Mouse (Mus musculus) midbrain, embryonic 16.5 days (tissue): ENCODE data around the gene Fhdc1. TPM values are rescaled to one million over a fixed set of nuclear protein-coding genes. Genes with fewer than 3 reads are reported as not detected.

Experiments
- ATAC-seq: fragments of 200-750 bp; cut with Nextera tagmentation; 2 replicates; pipeline ENCODE4 v1.8.0; 2017; ENCODE audit warnings: moderate TSS enrichment
- H3K27ac ChIP-seq: fragments of 300-500 bp; sonication (generic); 2 replicates; pipeline ENCODE4 v1.5.1; 2014; ENCODE audit warnings: mild to moderate bottlenecking, low read length, mixed read lengths
- H3K27me3 ChIP-seq: fragments of 300-500 bp; sonication (generic); 2 replicates; pipeline ENCODE4 v1.6.1; 2014; ENCODE audit warnings: low read depth, low read length, mixed read lengths; ENCODE audit not compliant: control insufficient read depth, insufficient read depth
- H3K36me3 ChIP-seq: fragments of 300-500 bp; sonication (generic); 2 replicates; pipeline ENCODE4 v1.6.1; 2014; ENCODE audit warnings: mild to moderate bottlenecking, low read length, moderate library complexity, mixed read lengths; ENCODE audit not compliant: control insufficient read depth, insufficient read depth
- H3K4me1 ChIP-seq: fragments of 300-500 bp; sonication (generic); 2 replicates; pipeline ENCODE4 v1.6.1; 2014; ENCODE audit warnings: mild to moderate bottlenecking, low read length, mixed read lengths; ENCODE audit not compliant: control insufficient read depth, insufficient read depth
- H3K4me2 ChIP-seq: fragments of 300-500 bp; sonication (generic); 2 replicates; pipeline ENCODE4 v1.6.1; 2014; ENCODE audit warnings: mild to moderate bottlenecking, low read length, mixed read lengths
- H3K4me3 ChIP-seq: fragments of 300-500 bp; sonication (generic); 2 replicates; pipeline ENCODE4 v1.5.1; 2014; ENCODE audit warnings: low read depth, mild to moderate bottlenecking, low read length, moderate library complexity, mixed read lengths
- H3K9ac ChIP-seq: fragments of 300-500 bp; sonication (generic); 2 replicates; pipeline ENCODE4 v1.6.1; 2014; ENCODE audit warnings: low read depth, low read length, mixed read lengths
- H3K9me3 ChIP-seq: fragments of 300-500 bp; sonication (generic); replicated peaks from 2 replicates; pipeline ENCODE4 v1.6.1; 2014; ENCODE audit warnings: mild to moderate bottlenecking, low read length, mixed read lengths; ENCODE audit not compliant: control insufficient read depth, poor library complexity, severe bottlenecking
- WGBS: fragments of 180-500 bp; shearing (Covaris S2); extraction: QIAGEN DNeasy Blood & Tissue Kit; methylation state at CpG from one replicate; pipeline ENCODE4 v1.1.7; 2014; 5-methylcytosine and 5-hydroxymethylcytosine counted together
- polyA plus RNA-seq: library from polyadenylated mRNA; unstranded; fragments of >200 nt; fragmentation: Nextera tagmentation; extraction: Ambion mirVana; gene quantifications from 2 replicates; pipeline ENCODE4 v1.2.1, GENCODE M21; 2015

Gene Fhdc1
- polyA plus RNA-seq, 1 experiment from 2014 or later = 3.5 TPM

- no peak for ATAC-seq
- H3K9me3 ChIP-seq = no peaks in the 10 kb centered on the region
- H3K27me3 ChIP-seq = no peaks in the 10 kb centered on the region
- 89% methylated on average over 11 of the region's 11 CpGs for WGBS
- H3K4me2 ChIP-seq = no peak overlapping the region
- H3K36me3 ChIP-seq = no peaks in the 10 kb centered on the region
- no peak overlapping the region for H3K9ac ChIP-seq
- no peak overlapping the region for H3K27ac ChIP-seq
- H3K4me1 ChIP-seq = no peaks in the 10 kb centered on the region
- no peak overlapping the region for H3K4me3 ChIP-seq
Observed at GRCm38 (mm10) chr3:84497718-84498117, 17.5 kb upstream of the Fhdc1 start.

- H3K9ac ChIP-seq = no peak overlapping the region
- no peak overlapping the region for H3K4me3 ChIP-seq
- H3K4me2 ChIP-seq = no peak overlapping the region
- no peaks in the 10 kb centered on the region for H3K27me3 ChIP-seq
- no peak for ATAC-seq
- H3K27ac ChIP-seq = no peak overlapping the region
- WGBS = 94% methylated on average over 8 of the region's 8 CpGs
- no peaks in the 10 kb centered on the region for H3K36me3 ChIP-seq
- no peaks in the 10 kb centered on the region for H3K9me3 ChIP-seq
- no peaks in the 10 kb centered on the region for H3K4me1 ChIP-seq
Observed at GRCm38 (mm10) chr3:84492657-84493056, 12.4 kb upstream of the Fhdc1 start.

- Histone ChIP-seq H3K36me3 (no peaks in the 10 kb centered on the region), H3K27me3 (no peaks in the 10 kb centered on the region), H3K4me2 (no peak overlapping the region), H3K27ac (no peak overlapping the region), H3K4me3 (no peak overlapping the region), H3K4me1 (no peaks in the 10 kb centered on the region), H3K9me3 (no peaks in the 10 kb centered on the region), H3K9ac (no peak overlapping the region)
- no peak for ATAC-seq
- WGBS = 84% methylated on average over 4 of the region's 4 CpGs
Observed at GRCm38 (mm10) chr3:84492148-84492547, 11.9 kb upstream of the Fhdc1 start.

GRCm38 (mm10) chr3:84488716-84489115, 8.5 kb upstream of the Fhdc1 start:
- H3K4me3 ChIP-seq = no peak overlapping the region

GRCm38 (mm10) chr3:84484891-84485290, 4.7 kb upstream of the Fhdc1 start:
- 88% methylated on average over 3 of the region's 3 CpGs for WGBS

More at GRCm38 (mm10) chr3:84488716-84489115, 8.5 kb upstream of the Fhdc1 start:
- Histone ChIP-seq H3K27me3 (no peaks in the 10 kb centered on the region), H3K9me3 (no peaks in the 10 kb centered on the region), H3K4me1 (no peaks in the 10 kb centered on the region), H3K9ac (no peak overlapping the region), H3K4me2 (no peak overlapping the region), H3K27ac (no peak overlapping the region), H3K36me3 (no peaks in the 10 kb centered on the region)
- WGBS = 47% methylated on average over 6 of the region's 6 CpGs
- no peak for ATAC-seq

GRCm38 (mm10) chr3:84484333-84484732, 4.1 kb upstream of the Fhdc1 start:
- H3K36me3 ChIP-seq = no peaks in the 10 kb centered on the region
- peaks cover 6% of the 10 kb centered on the region; the same call in 1 of the 2 replicates for H3K4me1 ChIP-seq
- H3K27me3 ChIP-seq = peaks cover 13% of the 10 kb centered on the region
- WGBS = 75% methylated on average over 4 of the region's 4 CpGs
- H3K4me2 ChIP-seq = no peak overlapping the region
- H3K9ac ChIP-seq = no peak overlapping the region
- no peak overlapping the region for H3K27ac ChIP-seq
- ATAC-seq = no peak
- H3K9me3 ChIP-seq = no peaks in the 10 kb centered on the region
- no peak overlapping the region for H3K4me3 ChIP-seq

More at GRCm38 (mm10) chr3:84484891-84485290, 4.7 kb upstream of the Fhdc1 start:
- H3K4me1 ChIP-seq = peaks cover 3% of the 10 kb centered on the region; the same call in 1 of the 2 replicates
- H3K27me3 ChIP-seq = peaks cover 13% of the 10 kb centered on the region
- ATAC-seq = no peak
- H3K4me2 ChIP-seq = no peak overlapping the region
- H3K4me3 ChIP-seq = no peak overlapping the region
- H3K36me3 ChIP-seq = no peaks in the 10 kb centered on the region
- H3K9ac ChIP-seq = no peak overlapping the region
- H3K27ac ChIP-seq = no peak overlapping the region
- H3K9me3 ChIP-seq = no peaks in the 10 kb centered on the region

- Histone ChIP-seq H3K4me2 (no peak overlapping the region), H3K9me3 (no peaks in the 10 kb centered on the region), H3K27ac (no peak overlapping the region), H3K36me3 (no peaks in the 10 kb centered on the region), H3K27me3 (peaks cover 24% of the 10 kb centered on the region), H3K4me3 (no peak overlapping the region), H3K9ac (no peak overlapping the region), H3K4me1 (peaks cover 17% of the 10 kb centered on the region)
- ATAC-seq = no peak
- 49% methylated on average over 6 of the region's 6 CpGs for WGBS
Observed at GRCm38 (mm10) chr3:84482121-84482520, 1.9 kb upstream of the Fhdc1 start.

- no peak overlapping the region for H3K27ac ChIP-seq
- H3K27me3 ChIP-seq = peaks cover 29% of the 10 kb centered on the region
- 2% methylated on average over 11 of the region's 11 CpGs for WGBS
- H3K9me3 ChIP-seq = no peaks in the 10 kb centered on the region
- H3K4me3 ChIP-seq = peak overlapping the region; percentile 79
- H3K4me2 ChIP-seq = peak overlapping the region; percentile 94
- no peaks in the 10 kb centered on the region for H3K36me3 ChIP-seq
- ATAC-seq = no peak
- H3K4me1 ChIP-seq = peaks cover 17% of the 10 kb centered on the region
- H3K9ac ChIP-seq = peak overlapping the region; percentile 86
Observed at GRCm38 (mm10) chr3:84481104-84481503, 875 bp upstream of the Fhdc1 start.

GRCm38 (mm10) chr3:84479293-84480005, 780 bp downstream of the Fhdc1 start:
- under 1% methylated on average over 61 of the region's 61 CpGs for WGBS
- H3K27ac ChIP-seq = no peak overlapping the region
- peaks cover 29% of the 10 kb centered on the region for H3K27me3 ChIP-seq

More at GRCm38 (mm10) chr3:84479293-84480005, 780 bp downstream of the Fhdc1 start:
- Histone ChIP-seq H3K36me3 (no peaks in the 10 kb centered on the region), H3K9me3 (no peaks in the 10 kb centered on the region), H3K4me3 (peak overlapping the region; percentile 79), H3K4me2 (peak overlapping the region; percentile 94), H3K9ac (peak overlapping the region; percentile 86), H3K4me1 (peaks cover 17% of the 10 kb centered on the region)
- ATAC-seq = peak; percentile 55
